Mouse (Mus musculus) liver, embryonic 16.5 days (tissue): ENCODE results near the gene Prl7a1. TPM values are rescaled to one million over a fixed set of nuclear protein-coding genes. Genes with fewer than 3 reads are reported as not detected.

Experiments used
- ATAC-seq: fragments of 200-750 bp; cut with Nextera tagmentation; 2 replicates; pipeline ENCODE4 v1.8.0; 2017; ENCODE audit warnings: low read depth, mild to moderate bottlenecking, moderate number of reproducible peaks, moderate library complexity
- H3K27ac ChIP-seq: fragments of 300-500 bp; sonication (generic); 2 replicates; pipeline ENCODE4 v1.5.1; 2014; ENCODE audit warnings: mild to moderate bottlenecking, low read length
- H3K27me3 ChIP-seq: fragments of 300-500 bp; sonication (generic); 2 replicates; pipeline ENCODE4 v1.6.1; 2014; ENCODE audit warnings: low read depth, low read length, mixed read lengths; ENCODE audit not compliant: control insufficient read depth, insufficient read depth
- H3K36me3 ChIP-seq: fragments of 300-500 bp; sonication (generic); 2 replicates; pipeline ENCODE4 v1.6.1; 2014; ENCODE audit warnings: mild to moderate bottlenecking; ENCODE audit not compliant: control insufficient read depth, insufficient read depth
- H3K4me1 ChIP-seq: fragments of 300-500 bp; sonication (generic); 2 replicates; pipeline ENCODE4 v1.6.1; 2014; ENCODE audit warnings: low read depth, low read length, mixed read lengths; ENCODE audit not compliant: control insufficient read depth
- H3K4me2 ChIP-seq: fragments of 300-500 bp; sonication (generic); 2 replicates; pipeline ENCODE4 v1.6.1; 2014; ENCODE audit warnings: low read depth, low read length, mixed read lengths
- H3K4me3 ChIP-seq: fragments of 300-500 bp; sonication (generic); 2 replicates; pipeline ENCODE4 v1.5.1; 2014; ENCODE audit warnings: low read depth, mild to moderate bottlenecking, low read length
- H3K9ac ChIP-seq: fragments of 300-500 bp; sonication (generic); 2 replicates; pipeline ENCODE4 v1.6.1; 2014; ENCODE audit warnings: low read depth, low read length
- H3K9me3 ChIP-seq: fragments of 300-500 bp; sonication (generic); replicated peaks from 2 replicates; pipeline ENCODE4 v1.6.1; 2016; ENCODE audit warnings: low read length; ENCODE audit not compliant: control insufficient read depth
- WGBS: fragments of 180-500 bp; shearing (Covaris S2); extraction: QIAGEN DNeasy Blood & Tissue Kit; methylation state at CpG from one replicate; pipeline ENCODE4 v1.1.7; 2014; ENCODE audit not compliant: insufficient replicate concordance; 5-methylcytosine and 5-hydroxymethylcytosine counted together
- polyA plus RNA-seq: library from polyadenylated mRNA; unstranded; fragments of >200 nt; fragmentation: Nextera tagmentation; extraction: Ambion mirVana; gene quantifications from 2 replicates; pipeline ENCODE4 v1.2.1, GENCODE M21; 2015

The Prl7a1 gene
- polyA plus RNA-seq = not detected in 2 replicates

DNA sequence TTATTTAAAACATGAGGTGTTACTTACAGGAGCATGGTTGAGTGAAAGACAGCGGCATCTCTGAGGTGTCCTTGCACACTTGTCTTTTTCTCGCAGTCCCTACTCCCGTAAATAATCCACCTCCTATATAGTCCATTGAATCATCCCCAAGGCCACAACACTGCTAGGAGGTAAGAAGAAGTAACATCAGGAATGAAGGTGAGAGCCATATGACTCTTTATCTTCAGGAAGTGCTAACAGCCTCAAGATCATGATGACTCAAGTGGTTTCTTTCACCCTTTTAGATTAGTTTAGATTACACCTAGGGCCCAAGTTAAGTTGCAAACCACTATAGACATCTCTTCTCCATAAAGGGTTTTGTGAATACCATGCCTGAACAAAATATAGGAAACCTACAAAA is at the start of gene Prl7a1:
Prl7a1 (minus strand) TSS at position 101 of the 400 bp plus-strand sequence.
- Histone ChIP-seq H3K4me1 (no peaks in the 10 kb centered on the region), H3K9me3 (no peaks in the 10 kb centered on the region), H3K4me3 (no peak within 1 kb of the TSS), H3K9ac (no peak within 1 kb of the TSS), H3K27me3 (no peaks in the 10 kb centered on the region), H3K27ac (no peak within 1 kb of the TSS), H3K36me3 (no peaks in the 10 kb centered on the region), H3K4me2 (no peak within 1 kb of the TSS)
- ATAC-seq = no peak
- 80% methylated on average over 3 of the region's 3 CpGs for WGBS

- Histone ChIP-seq H3K4me3 (no peak within 1 kb of the TSS), H3K36me3 (no peaks in the 10 kb centered on the region), H3K27ac (no peak within 1 kb of the TSS), H3K9me3 (no peaks in the 10 kb centered on the region), H3K4me2 (no peak within 1 kb of the TSS), H3K4me1 (no peaks in the 10 kb centered on the region), H3K27me3 (no peaks in the 10 kb centered on the region), H3K9ac (no peak within 1 kb of the TSS)
- WGBS = 60% methylated on average over 4 of the region's 4 CpGs
- ATAC-seq = no peak
These were observed 25.6 kb upstream of the Prl7a1 start, which contains the start of gene Prl7a2 for GRCm38 (mm10) chr13:27667936-27668335. Prl7a2 (minus strand) TSS chr13:27668036.

- Histone ChIP-seq H3K27me3 (no peaks in the 10 kb centered on the region), H3K9me3 (no peaks in the 10 kb centered on the region), H3K4me3 (no peak overlapping the region), H3K4me1 (no peaks in the 10 kb centered on the region), H3K9ac (no peak overlapping the region), H3K36me3 (no peaks in the 10 kb centered on the region), H3K4me2 (no peak overlapping the region), H3K27ac (no peak overlapping the region)
- no peak for ATAC-seq
- 44% methylated on average over 2 of the region's 2 CpGs for WGBS
These were observed 18.5 kb upstream of the Prl7a1 start for GRCm38 (mm10) chr13:27660747-27661146.

DNA sequence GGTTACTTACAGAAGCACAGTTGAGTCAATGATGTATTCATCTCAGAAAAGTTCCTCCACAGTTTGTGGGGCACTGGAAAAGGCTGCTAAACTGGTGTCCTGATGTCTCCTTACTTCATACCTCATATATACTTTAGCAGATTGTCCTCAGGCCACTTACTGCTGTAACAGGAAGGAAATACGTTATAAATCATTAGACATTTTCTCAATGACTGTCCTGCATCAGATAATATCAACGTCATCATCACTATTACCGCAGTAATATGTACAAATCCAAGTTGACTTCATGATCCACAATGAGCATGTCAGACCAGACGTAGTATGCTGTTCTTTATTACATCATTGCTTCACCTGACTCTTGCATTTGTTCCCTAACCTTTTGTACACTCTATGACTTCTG is 31.8 kb downstream of the Prl7a1 start, which contains the start of gene Prl7b1:
Prl7b1 (minus strand) TSS at position 101 of the 400 bp plus-strand sequence.
- no peak within 1 kb of the TSS for H3K9ac ChIP-seq
- no peaks in the 10 kb centered on the region for H3K27me3 ChIP-seq
- no peak within 1 kb of the TSS for H3K4me3 ChIP-seq
- H3K4me2 ChIP-seq = no peak within 1 kb of the TSS
- no peaks in the 10 kb centered on the region for H3K9me3 ChIP-seq
- H3K4me1 ChIP-seq = no peaks in the 10 kb centered on the region
- ATAC-seq = no peak
- H3K36me3 ChIP-seq = no peaks in the 10 kb centered on the region
- H3K27ac ChIP-seq = no peak within 1 kb of the TSS
- WGBS = 39% methylated on average over 4 of the region's 4 CpGs

Other genes with a start within 250 kb of the Prl7a1 start
- gene Prl8a6, start 203.8 kb downstream of the Prl7a1 start, polyA plus RNA-seq = not detected in 2 replicates
- not detected in 2 replicates for gene Prl8a8, start 129.3 kb downstream of the Prl7a1 start, polyA plus RNA-seq
- gene Prl8a9, start 77.9 kb downstream of the Prl7a1 start, polyA plus RNA-seq = not detected in 2 replicates
- gene Prl8a1, start 60.3 kb downstream of the Prl7a1 start, polyA plus RNA-seq = not detected in 2 replicates
- not detected in 2 replicates for gene Prl7b1, start 31.9 kb downstream of the Prl7a1 start, polyA plus RNA-seq
- gene Prl7a2, start 25.5 kb upstream of the Prl7a1 start, polyA plus RNA-seq = not detected in 2 replicates
- not detected in 2 replicates for gene Prl7d1, start 74.2 kb upstream of the Prl7a1 start, polyA plus RNA-seq
- gene Prl7c1, start 138.3 kb upstream of the Prl7a1 start, polyA plus RNA-seq = not detected in 2 replicates
- gene Prl2a1, start 159.2 kb upstream of the Prl7a1 start, polyA plus RNA-seq = not detected in 2 replicates
- gene Prl2c1, start 206.8 kb upstream of the Prl7a1 start, polyA plus RNA-seq = not detected in 2 replicates